Mouse (Mus musculus): ENCODE measurements around the gene Cst6.

DNA sequence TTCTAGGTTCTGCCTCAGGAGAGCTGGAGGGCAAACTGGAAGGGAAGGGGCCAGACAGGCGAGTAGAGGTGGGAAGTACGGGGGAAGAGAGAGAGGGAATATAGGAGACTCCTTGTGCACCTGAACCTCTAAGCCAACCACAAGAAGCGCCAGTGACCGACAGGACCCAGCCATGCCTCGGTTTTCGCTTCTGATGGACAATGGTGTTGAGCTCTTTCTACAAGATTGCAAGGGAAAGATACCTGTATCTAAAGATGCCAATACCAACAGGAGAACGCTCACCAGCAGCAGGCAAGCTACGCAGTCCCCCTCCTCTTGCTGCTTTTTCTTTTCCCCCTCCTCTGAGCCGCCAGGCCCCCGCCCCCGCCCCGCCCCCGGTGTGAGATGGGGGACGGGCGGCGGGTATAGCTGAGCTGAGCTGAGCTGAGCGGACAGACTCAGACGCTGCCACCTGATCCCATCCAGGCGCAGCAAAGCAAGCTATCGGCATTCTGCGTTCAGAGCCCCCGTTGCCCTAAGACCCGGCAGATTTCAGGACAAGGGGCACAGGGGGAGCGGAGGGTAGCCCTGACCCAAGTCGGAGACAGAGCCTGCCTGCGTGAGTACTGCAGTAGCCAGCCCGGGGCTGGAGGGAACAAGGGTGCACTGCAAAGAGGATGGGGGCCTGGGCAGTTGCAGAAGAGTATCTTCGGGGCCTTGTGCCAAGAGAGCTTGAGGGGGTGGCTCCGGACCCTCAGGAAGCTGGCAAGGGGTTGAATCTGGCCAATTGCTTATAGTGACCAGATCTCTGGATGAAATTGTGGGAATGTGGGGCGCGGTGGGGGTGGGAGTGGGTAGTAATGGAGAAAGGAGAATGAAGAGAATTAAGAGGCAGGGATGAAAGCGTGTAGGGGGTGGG lies 51.2 kb downstream of the Cst6 start, which contains the start of gene Gal3st3:
- no peak for TF ChIP-seq CTCF (IDR thresholded peaks at IDR 0.05; ENCODE audit: extremely low read depth, insufficient read length, insufficient replicate concordance, low read depth, low read length)
- no peak for TF ChIP-seq POLR2A (IDR thresholded peaks at IDR 0.05; ENCODE audit: low read depth, low read length)

Measured in small intestine, adult 2 months (tissue).